Mouse (Mus musculus) megakaryocyte-erythroid progenitor cell, adult 5-6 weeks (primary cell): ENCODE results near the gene Rhobtb1. TPM values are rescaled to one million over a fixed set of nuclear protein-coding genes. Genes with fewer than 3 reads are reported as not detected.

Experiments
- ATAC-seq: replicated peaks from 2 replicates; pipeline ENCODE4 v1.8.0; 2016; ENCODE audit warnings: mild to moderate bottlenecking, inconsistent platforms; ENCODE audit not compliant: severe bottlenecking, poor library complexity, low FRiP score, low TSS enrichment
- total RNA-seq, 2 experiments: library from RNA; stranded (forward) in 1 of 2; stranded (reverse) in 1 of 2; fragments of 200-1000, 215-1000 nt in 1 of 2; fragments of >200 nt in 1 of 2; fragmentation: Nextera tagmentation in 1 of 2; gene quantifications; 2 replicates each; pipeline ENCODE4 v1.2.3; 2014 to 2017

Gene Rhobtb1
- total RNA-seq, 2 experiments from 2014 or later: 4.1 TPM; not detected in 1

DNA sequence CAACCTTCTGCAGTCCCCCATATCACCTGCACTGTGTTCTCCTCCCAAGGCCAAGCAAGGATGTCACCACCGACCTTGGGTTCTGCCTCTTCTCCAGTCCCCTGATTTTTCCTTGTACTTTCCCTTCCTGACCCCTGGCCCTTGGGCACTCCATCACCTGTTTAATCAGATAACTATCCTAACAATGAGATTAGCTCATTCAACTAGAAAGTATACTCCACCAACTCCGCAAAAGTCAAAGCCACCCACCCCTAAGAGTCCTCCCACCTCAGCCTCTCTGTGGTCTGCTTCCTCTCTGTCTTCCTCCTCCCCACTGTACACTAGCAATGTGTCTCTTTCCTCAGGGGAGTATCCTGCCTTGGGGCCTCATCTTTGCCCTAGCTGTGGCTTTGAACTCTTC, 107.9 kb downstream of the Rhobtb1 start:
- ATAC-seq: no peak

GRCm38 (mm10) chr10:69259929-69260328, 108.7 kb downstream of the Rhobtb1 start:
- no peak for ATAC-seq

DNA sequence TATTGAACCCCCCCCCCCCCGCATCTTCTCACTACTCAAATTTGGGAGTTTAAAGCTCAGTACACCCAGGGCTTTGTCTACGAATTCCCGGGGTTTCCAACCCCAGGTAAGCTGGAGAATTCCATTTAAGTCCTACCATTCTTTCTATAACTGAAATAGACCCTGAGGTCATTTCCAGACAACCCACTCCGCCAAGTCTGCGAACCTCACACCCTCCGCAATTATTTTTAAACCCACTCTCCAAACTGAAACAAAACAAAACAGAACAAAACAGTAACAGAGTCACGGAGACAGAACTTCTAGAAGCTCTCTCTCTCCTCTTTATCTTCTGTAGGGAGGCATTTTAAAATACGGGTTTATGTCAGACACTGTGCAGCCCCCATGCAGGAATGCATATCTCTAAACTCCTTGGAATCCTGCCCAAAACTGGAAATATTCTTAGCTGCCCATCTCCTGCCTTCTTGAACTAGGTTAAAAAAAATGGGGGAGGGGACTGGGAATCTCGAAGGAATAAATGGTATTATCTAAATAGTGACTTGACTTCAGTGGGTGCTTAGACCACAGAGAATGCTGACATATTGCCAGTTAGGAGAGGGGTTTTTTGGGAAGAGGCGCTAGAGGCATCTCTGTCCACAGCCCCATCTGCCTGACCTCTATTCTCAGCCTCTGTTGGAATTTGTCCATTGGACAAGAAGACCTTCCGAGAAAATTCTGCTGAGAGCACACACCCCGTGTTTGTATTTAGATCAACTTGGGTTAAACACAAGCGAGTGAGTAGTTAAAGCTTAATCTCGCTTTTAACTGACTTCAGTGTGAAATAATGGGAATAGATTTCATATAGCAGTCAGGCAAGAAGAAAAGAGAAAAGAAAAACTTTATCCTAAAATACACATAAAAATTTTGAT, 111.9 kb downstream of the Rhobtb1 start:
- no peak for ATAC-seq

GRCm38 (mm10) chr10:69263906-69264305, 112.7 kb downstream of the Rhobtb1 start:
- no peak for ATAC-seq

- no peak for ATAC-seq
These were observed 114.2 kb downstream of the Rhobtb1 start for GRCm38 (mm10) chr10:69265421-69265820.

DNA sequence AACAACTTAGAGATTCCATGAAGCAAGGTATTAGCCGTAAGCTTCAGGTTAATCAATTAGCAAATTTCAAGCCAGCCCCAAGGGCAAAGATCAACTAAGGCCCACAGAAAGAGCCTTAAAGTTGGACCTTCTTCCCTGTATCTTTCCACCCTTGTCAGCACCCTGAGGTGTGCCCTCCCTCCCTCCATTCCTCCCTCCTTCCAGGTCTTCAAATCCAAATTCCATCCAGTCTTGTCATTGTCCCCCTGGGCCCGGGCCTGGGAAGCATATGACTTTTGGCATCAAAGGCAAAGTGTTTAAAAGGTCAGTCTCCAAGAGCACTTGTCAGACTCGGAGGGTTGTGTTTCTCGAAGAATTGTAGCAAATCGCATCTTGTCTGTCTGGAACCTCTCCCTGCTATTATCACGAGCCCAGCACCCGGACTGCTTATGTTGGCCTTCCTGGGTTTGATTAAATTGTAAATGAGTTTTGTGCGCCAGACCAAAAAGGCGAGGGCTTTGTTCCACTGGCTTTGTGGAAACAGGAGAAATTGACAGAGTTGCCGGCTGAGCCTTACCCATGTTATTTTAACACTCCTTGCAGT, 116.9 kb downstream of the Rhobtb1 start:
- no peak for ATAC-seq

DNA sequence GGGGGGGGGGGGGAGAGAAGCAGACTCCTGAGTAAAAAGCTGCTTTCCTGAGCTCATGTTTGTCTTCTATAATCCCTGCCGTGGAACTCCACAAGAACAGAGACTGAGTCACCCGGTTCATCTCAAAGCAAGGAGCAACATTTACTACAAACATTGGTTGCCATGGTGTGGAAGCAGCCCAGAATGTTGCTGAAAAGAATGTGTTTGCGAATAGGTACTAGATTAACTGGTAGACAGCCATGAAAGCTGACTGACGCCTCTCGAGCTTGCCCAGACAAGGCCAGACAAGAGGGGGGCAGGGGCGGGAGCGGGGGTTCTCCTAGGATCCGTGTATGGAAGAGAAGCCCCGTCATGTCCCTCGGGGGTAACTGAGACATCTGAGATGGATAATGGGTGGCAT, 120.2 kb downstream of the Rhobtb1 start:
- no peak for ATAC-seq

- ATAC-seq: no peak
These were observed 123.0 kb downstream of the Rhobtb1 start for GRCm38 (mm10) chr10:69274275-69274674.

DNA sequence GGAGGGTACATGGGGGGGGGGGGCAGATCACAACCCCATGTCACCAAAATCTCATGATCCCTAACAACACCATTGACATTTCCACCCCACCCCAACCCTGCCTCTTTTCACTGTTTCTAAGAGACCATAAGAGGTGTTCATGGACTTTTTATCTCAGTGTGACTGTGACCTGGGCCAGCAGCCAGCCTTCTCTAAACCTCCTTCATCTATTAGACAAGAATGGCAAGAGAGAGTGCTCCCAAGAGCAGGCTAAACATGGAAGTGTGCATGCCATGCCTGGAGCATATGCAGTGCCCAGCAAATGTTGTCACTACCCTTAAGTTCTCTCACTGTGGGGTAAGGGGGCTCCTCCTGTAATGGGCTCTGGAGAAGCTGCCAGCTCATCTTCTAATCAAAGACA, 123.5 kb downstream of the Rhobtb1 start:
- no peak for ATAC-seq

DNA sequence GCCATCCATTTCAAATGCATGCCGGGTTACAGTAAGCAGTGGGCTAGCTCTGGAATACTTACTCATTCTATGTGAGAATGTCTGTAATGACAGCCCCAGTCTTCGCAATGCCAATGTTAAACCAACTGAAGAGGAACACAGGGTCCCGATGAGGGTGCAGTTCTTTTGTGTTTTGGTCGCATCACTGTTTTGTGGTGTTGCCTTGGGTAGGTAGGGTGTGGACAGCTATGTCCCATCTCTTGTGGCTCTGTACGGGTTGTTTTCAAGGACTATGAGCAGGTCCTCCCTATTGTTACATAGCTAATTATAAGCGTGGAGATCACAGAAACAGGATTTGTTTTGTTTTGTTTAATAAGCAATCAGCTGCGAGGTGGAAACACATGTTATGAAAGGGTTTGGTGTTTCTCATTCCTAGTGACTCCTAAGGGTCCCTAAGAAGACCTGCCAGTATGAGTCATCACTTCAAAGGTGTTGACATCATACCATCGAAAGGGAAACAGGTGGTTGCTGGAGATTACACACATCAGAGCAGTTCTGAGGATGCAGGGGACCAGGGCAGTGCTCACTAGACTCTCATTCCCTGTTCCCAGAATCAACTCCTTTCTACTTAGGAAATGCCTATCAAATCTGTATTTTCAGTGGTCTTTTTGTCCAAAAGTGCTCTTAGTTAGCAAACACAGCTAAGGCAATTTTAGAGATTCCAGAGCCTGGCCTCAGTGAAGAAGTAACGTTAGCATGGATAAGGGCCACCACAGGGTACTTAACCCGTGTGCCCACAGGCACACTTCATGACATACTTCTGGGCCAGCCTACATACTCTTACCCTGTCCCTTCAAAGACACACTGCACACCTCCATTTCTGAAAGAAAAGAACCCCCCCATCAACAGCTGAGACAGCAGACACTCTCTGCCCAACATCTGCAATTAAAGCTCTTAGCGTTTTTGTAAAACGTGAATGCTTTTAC, 124.9 kb downstream of the Rhobtb1 start:
- ATAC-seq: no peak

GRCm38 (mm10) chr10:69276920-69277435, 125.7 kb downstream of the Rhobtb1 start:
- no peak for ATAC-seq

- no peak for ATAC-seq
These were observed 127.8 kb downstream of the Rhobtb1 start for GRCm38 (mm10) chr10:69278764-69279606.

- ATAC-seq: no peak
These were observed 128.4 kb downstream of the Rhobtb1 start for GRCm38 (mm10) chr10:69279607-69279978.

GRCm38 (mm10) chr10:69286939-69287338, 135.7 kb downstream of the Rhobtb1 start:
- no peak for ATAC-seq

GRCm38 (mm10) chr10:69288086-69288485, 136.9 kb downstream of the Rhobtb1 start:
- no peak for ATAC-seq

- ATAC-seq: no peak
These were observed 137.5 kb downstream of the Rhobtb1 start for GRCm38 (mm10) chr10:69288720-69289119.

DNA sequence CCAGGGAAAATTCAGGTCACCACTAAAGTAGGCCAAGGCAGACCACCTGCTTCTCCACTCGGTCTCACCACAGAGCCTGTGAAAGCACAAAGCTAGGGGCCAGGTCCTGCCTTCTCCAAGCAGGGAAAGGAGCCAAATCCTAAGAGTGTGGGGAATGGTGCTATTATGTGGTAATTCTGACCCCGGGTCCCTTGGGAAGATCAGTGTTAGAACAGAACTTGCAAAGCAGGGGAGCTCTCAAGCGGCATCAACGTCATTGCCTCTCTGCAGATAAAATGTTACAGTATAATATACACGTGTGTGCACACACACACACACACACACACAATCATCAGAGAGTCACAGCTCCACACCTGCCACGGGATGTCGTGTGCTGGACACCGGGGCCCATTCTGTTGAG, 139.5 kb downstream of the Rhobtb1 start:
- no peak for ATAC-seq

DNA sequence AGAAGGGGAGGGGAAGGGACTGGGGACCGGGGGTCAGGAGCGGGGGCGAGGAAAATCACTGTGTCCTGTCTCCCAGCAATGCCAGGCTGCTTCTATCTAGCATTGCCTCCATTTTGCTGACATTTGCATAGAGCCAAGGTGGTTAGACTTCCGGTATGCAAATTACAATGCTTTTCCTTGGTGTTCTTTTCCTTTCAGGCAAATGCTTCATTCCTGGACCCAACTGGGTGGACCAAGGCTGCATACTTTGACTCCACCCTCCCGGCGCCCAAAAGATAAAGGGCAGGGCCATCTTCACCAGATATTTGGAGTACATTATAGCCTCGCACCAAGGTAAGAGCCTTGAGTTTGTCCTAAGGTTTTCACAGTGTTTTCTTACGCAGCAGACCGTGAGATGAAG, 144.7 kb downstream of the Rhobtb1 start:
- no peak for ATAC-seq

DNA sequence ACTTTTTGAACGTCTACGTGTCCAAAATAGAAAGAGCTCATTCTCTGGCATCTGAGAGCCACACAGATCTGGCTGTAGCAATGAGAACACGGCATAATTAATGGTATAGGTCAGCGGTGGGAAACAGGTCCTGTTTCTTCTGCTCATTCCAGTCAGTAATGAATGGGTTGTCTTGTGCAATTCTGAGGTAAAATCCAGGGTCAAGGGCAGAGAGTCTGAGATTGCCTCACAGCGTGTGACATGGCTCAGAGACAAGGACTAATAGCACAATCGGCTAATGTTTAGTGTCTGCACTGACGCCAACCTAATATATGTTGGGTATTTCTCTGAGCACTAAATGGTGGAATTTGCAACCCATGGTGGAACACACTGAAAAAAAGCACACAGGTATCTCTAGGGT, 148.8 kb downstream of the Rhobtb1 start:
- ATAC-seq: no peak
